Mouse (Mus musculus): Measurements from ENCODE around the gene Khdc1c.

DNA sequence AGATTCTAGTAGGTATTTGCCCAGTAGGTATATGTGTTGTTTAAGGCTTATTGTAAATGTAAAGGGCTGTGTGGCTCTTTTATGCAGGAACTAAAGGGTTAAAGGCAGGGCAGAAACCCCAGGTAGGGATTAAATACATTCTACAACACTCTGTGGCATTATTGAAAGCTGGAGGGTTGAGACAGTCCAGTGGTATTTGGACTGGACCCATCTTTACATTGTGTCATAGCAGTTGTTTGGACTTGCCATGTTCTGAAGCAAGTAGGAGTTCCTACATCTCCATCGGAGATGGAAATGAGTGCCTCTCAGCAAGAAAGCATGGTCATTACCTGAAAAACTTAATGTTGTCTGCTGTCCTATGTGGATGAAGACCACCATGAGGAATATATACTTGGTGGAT lies 27.4 kb upstream of the Khdc1c start:
- no peak for TF ChIP-seq CTCF (IDR thresholded peaks at IDR 0.05; ENCODE audit: low read depth, low read length)
- no peak for TF ChIP-seq POLR2A (IDR thresholded peaks at IDR 0.05; ENCODE audit: extremely low read depth, insufficient read depth, low read length)
